Mouse (Mus musculus) right cerebral cortex, postnatal 36 days (tissue): ENCODE data around the gene H2al2a.
"Not testable (repeated sequence)": the region's sequence is repeated elsewhere in the genome, so short reads cannot be mapped to it uniquely, and the experiment has no call there.

Source experiments
- DNase-seq, 2 experiments: peaks; one replicate each; pipeline ENCODE4 v3.0.0; 2022; ENCODE audit warnings: low spot score in 2 of 2, mixed read lengths in 1 of 2

The H2al2a gene

GRCm38 (mm10) chr2:18028140-18029021 is 31.6 kb upstream of the H2al2a start:
- DNase-seq: peak; percentile 65 to 76

GRCm38 (mm10) chr2:18027448-18028139 is 30.8 kb upstream of the H2al2a start:
- DNase-seq: peak; percentile 90 to 91

GRCm38 (mm10) chr2:18026116-18026947 is 29.6 kb upstream of the H2al2a start:
- DNase-seq: peak; percentile 22 to 42

- no peak for DNase-seq
Measured at GRCm38 (mm10) chr2:18025781-18026115, 29.0 kb upstream of the H2al2a start.

GRCm38 (mm10) chr2:18025116-18025515 is 28.4 kb upstream of the H2al2a start:
- no peak for DNase-seq

GRCm38 (mm10) chr2:18022886-18023285 is 26.1 kb upstream of the H2al2a start:
- no peak for DNase-seq

- no peak for DNase-seq
Measured at GRCm38 (mm10) chr2:18019122-18019521, 22.4 kb upstream of the H2al2a start.

GRCm38 (mm10) chr2:18017321-18017720 is 20.6 kb upstream of the H2al2a start:
- no peak for DNase-seq

GRCm38 (mm10) chr2:18016639-18017038 is 19.9 kb upstream of the H2al2a start:
- DNase-seq: no peak

- no peak for DNase-seq
Measured at GRCm38 (mm10) chr2:18015581-18015980, 18.8 kb upstream of the H2al2a start.

GRCm38 (mm10) chr2:18012866-18013265 is 16.1 kb upstream of the H2al2a start:
- no peak for DNase-seq

- DNase-seq: no peak
Measured at GRCm38 (mm10) chr2:18011226-18011625, 14.5 kb upstream of the H2al2a start.

GRCm38 (mm10) chr2:18005137-18005536 is 8.4 kb upstream of the H2al2a start:
- peak; percentile 11 to 14 for DNase-seq

GRCm38 (mm10) chr2:18004286-18004685 is 7.5 kb upstream of the H2al2a start:
- no peak for DNase-seq

GRCm38 (mm10) chr2:18002306-18002705 is 5.5 kb upstream of the H2al2a start:
- no peak for DNase-seq

- DNase-seq: no peak
Measured at GRCm38 (mm10) chr2:17989562-17989961, 7.2 kb downstream of the H2al2a start.

GRCm38 (mm10) chr2:17989115-17989514 is 7.6 kb downstream of the H2al2a start:
- no peak for DNase-seq

- DNase-seq: no peak
Measured at GRCm38 (mm10) chr2:17986694-17987093, 10.1 kb downstream of the H2al2a start.

- DNase-seq: no peak
Measured at GRCm38 (mm10) chr2:17984774-17985173, 12.0 kb downstream of the H2al2a start.

GRCm38 (mm10) chr2:17982747-17983146 is 14.0 kb downstream of the H2al2a start:
- no peak for DNase-seq

GRCm38 (mm10) chr2:17978706-17979105 is 18.1 kb downstream of the H2al2a start:
- no peak for DNase-seq

- not testable (repeated sequence) for DNase-seq
Measured at GRCm38 (mm10) chr2:17978251-17978650, 18.5 kb downstream of the H2al2a start.
